Mouse (Mus musculus) c-Kit-positive CD71-negative TER-119-negative erythroid progenitor cells, embryonic 14.5 days (primary cell): ENCODE measurements around the gene Hcrtr2.

ENCODE experiments used
- DNase-seq: peaks from one replicate; pipeline ENCODE4 v3.0.0-alpha.2; 2013; ENCODE audit warnings: low read depth

Hcrtr2 gene

GRCm38 (mm10) chr9:76323756-76324155 is at the start of gene Hcrtr2:
Gene Hcrtr2 (minus strand): TSS chr9:76323856.
- DNase-seq: no peak

- no peak for DNase-seq
Measured at GRCm38 (mm10) chr9:76364874-76365273, 41.2 kb upstream of the Hcrtr2 start.

- DNase-seq: no peak
Measured at GRCm38 (mm10) chr9:76360374-76360773, 36.7 kb upstream of the Hcrtr2 start.

- DNase-seq: no peak
Measured at GRCm38 (mm10) chr9:76352346-76352745, 28.7 kb upstream of the Hcrtr2 start.

- DNase-seq: no peak
Measured at GRCm38 (mm10) chr9:76347298-76347697, 23.6 kb upstream of the Hcrtr2 start.

- DNase-seq: no peak
Measured at GRCm38 (mm10) chr9:76331081-76331480, 7.4 kb upstream of the Hcrtr2 start.

GRCm38 (mm10) chr9:76323186-76323701 is 412 bp downstream of the Hcrtr2 start:
- no peak for DNase-seq

GRCm38 (mm10) chr9:76322122-76323052 is 1.3 kb downstream of the Hcrtr2 start:
- no peak for DNase-seq

- DNase-seq: no peak
Measured at GRCm38 (mm10) chr9:76321589-76321988, 2.1 kb downstream of the Hcrtr2 start.

GRCm38 (mm10) chr9:76320755-76321154 is 2.9 kb downstream of the Hcrtr2 start:
- no peak for DNase-seq

GRCm38 (mm10) chr9:76318302-76318701 is 5.4 kb downstream of the Hcrtr2 start:
- DNase-seq: no peak

- DNase-seq: no peak
Measured at GRCm38 (mm10) chr9:76315096-76315495, 8.6 kb downstream of the Hcrtr2 start.

- no peak for DNase-seq
Measured at GRCm38 (mm10) chr9:76313921-76314320, 9.7 kb downstream of the Hcrtr2 start.

- no peak for DNase-seq
Measured at GRCm38 (mm10) chr9:76312221-76312620, 11.4 kb downstream of the Hcrtr2 start.

GRCm38 (mm10) chr9:76291384-76291783 is 32.3 kb downstream of the Hcrtr2 start:
- no peak for DNase-seq

- no peak for DNase-seq
Measured at GRCm38 (mm10) chr9:76270886-76271285, 52.8 kb downstream of the Hcrtr2 start.

- DNase-seq: no peak
Measured at GRCm38 (mm10) chr9:76257731-76258130, 65.9 kb downstream of the Hcrtr2 start.

- DNase-seq: no peak
Measured at GRCm38 (mm10) chr9:76252544-76252943, 71.1 kb downstream of the Hcrtr2 start.

- no peak for DNase-seq
Measured at GRCm38 (mm10) chr9:76252109-76252508, 71.5 kb downstream of the Hcrtr2 start.

GRCm38 (mm10) chr9:76242322-76242721 is 81.3 kb downstream of the Hcrtr2 start:
- DNase-seq: no peak

- no peak for DNase-seq
Measured at GRCm38 (mm10) chr9:76237946-76238345, 85.7 kb downstream of the Hcrtr2 start.

- DNase-seq: no peak
Measured at GRCm38 (mm10) chr9:76237243-76237642, 86.4 kb downstream of the Hcrtr2 start.

GRCm38 (mm10) chr9:76236626-76237025 is 87.0 kb downstream of the Hcrtr2 start:
- no peak for DNase-seq
